Mouse (Mus musculus) lung, postnatal 4 days (tissue): Measurements from ENCODE around the gene Galnt15.

Experiments used
- DNase-seq, 2 experiments: peaks; one replicate each; pipeline ENCODE4 v3.0.0; 2021

Galnt15 gene

GRCm38 (mm10) chr14:32091704-32092103 lies 62.9 kb downstream of the Galnt15 start:
- no peak for DNase-seq

GRCm38 (mm10) chr14:32093018-32093417 lies 64.2 kb downstream of the Galnt15 start:
- no peak for DNase-seq

- no peak for DNase-seq
These were observed 64.8 kb downstream of the Galnt15 start for GRCm38 (mm10) chr14:32093500-32094117.

- DNase-seq, result no peak
These were observed 66.9 kb downstream of the Galnt15 start for GRCm38 (mm10) chr14:32095646-32096045.

GRCm38 (mm10) chr14:32096740-32097139 lies 68.0 kb downstream of the Galnt15 start:
- no peak for DNase-seq

DNA sequence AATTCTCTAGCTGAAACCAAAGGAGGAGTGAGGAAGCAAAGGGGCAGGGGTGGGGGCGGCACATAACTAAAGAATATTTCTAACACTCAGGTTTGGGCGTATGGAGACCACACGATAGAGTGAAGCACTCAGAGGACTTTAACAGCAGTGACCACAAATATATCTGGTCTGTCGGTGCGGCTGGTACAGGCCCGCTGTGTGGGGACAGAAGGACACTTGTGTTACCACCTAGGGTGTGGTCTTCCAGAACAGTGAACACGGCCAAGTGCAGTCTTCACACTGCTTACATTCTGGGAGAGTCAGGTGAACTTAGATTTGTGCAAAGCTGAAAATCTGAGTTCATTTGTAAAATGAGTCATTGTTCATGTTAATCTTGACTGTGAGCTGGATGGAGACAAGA lies 68.9 kb downstream of the Galnt15 start:
- DNase-seq, result no peak

- DNase-seq, result no peak
These were observed 70.2 kb downstream of the Galnt15 start for GRCm38 (mm10) chr14:32098951-32099350.

GRCm38 (mm10) chr14:32103556-32103955 lies 74.8 kb downstream of the Galnt15 start:
- DNase-seq, result no peak

DNA sequence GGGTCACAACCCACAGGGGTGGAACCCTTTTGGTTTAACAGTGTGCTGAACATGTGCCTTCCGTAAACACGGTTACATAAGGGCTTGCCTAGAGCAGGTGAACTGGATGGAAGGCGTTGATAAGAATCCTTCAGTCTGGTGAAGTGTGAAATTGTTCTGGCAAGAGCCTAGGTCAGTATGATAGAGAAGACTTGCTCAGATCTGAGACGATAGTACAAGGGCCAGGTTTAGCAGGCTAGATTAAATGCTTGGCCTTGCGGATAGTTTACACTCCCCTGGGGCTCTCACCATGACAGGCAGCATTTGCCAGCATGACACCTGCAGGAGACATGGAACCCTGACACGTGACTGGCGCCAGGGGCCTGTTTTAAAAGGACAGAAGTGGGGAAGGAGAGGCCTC lies 76.9 kb downstream of the Galnt15 start:
- no peak for DNase-seq

DNA sequence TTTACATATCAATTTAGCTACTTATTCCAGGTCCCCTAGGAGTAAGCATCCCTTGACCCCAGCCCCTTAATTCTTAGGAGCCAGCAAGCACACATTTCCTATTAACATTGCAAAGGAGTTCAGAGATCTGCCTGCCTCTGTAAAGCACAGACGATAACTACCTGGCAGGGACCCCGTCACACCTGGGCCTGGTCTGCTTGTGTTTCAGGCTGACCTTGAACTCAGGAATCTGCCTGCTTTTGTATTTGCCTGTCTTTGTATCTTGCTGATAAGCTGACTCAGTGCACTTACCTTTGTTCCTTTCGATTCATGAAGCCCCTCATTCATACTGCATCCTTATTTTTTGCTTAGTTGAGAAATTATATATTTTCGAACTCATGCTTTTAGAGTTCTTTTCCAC lies 78.1 kb downstream of the Galnt15 start:
- DNase-seq, result no peak
